19 mouse cellular contexts compared by ENCODE assay signal in the genomic region with DNA sequence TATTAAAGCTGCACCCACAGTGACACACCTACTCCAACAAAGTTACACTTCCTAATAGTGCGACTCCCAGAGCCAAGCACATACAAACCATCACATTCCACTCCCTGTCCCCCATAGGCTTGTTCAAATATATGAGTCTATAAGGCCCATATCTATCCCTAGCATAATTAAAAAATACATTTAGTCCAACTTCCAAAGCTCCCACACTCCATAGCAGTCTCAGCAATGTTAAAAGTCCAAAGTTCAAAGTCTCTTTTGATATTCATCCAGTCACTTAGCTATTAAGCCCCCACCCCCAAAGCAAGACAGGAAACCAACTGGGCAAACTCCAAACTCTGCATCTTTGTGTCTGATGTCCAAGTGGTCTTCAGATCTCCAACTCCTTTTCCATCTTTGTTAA.
DNase-seq lines count a peak whose midpoint lies in the region; ATAC-seq and TF ChIP-seq lines count a peak whose summit lies in the region.
"Had no signal": no experiment of that assay in that cellular context is flagged by ENCODE, and none has a peak within 500 bp of the region (broad histone marks: within the 10 kb centered on the region; RNA-seq: fewer than 3 reads in every experiment).

No protein-coding gene starts in this region.

- no peak overlapping the region for H3K4me3 ChIP-seq in intestine, embryonic 15.5 days (replicated peaks)
- no peak overlapping the region for H3K4me3 ChIP-seq in intestine, postnatal 0 days (ENCODE audit: low read depth, low read length)
- no peak overlapping the region for H3K4me3 ChIP-seq in intestine, embryonic 16.5 days (ENCODE audit: low read length)
- no peak overlapping the region for H3K4me3 ChIP-seq in forebrain, embryonic 14.5 days (ENCODE audit: low read depth, low read length)

- H3K4me2 ChIP-seq in intestine, embryonic 15.5 days (replicated peaks): no peak overlapping the region
- no peak overlapping the region for H3K4me2 ChIP-seq in intestine, postnatal 0 days (replicated peaks; ENCODE audit: low read depth)
- no peak overlapping the region for H3K4me2 ChIP-seq in intestine, embryonic 16.5 days (ENCODE audit: low read depth, low read length)
- no peak overlapping the region for H3K4me2 ChIP-seq in forebrain, embryonic 14.5 days (ENCODE audit: low read length)

- H3K36me3 ChIP-seq in intestine, embryonic 15.5 days: no peaks in the 10 kb centered on the region
- H3K36me3 ChIP-seq in intestine, postnatal 0 days (ENCODE audit: control insufficient read depth, insufficient read depth): no peaks in the 10 kb centered on the region
- H3K36me3 ChIP-seq in intestine, embryonic 16.5 days (ENCODE audit: control insufficient read depth, insufficient read depth, low read length): no peaks in the 10 kb centered on the region
- no peaks in the 10 kb centered on the region for H3K36me3 ChIP-seq in forebrain, embryonic 14.5 days (ENCODE audit: control insufficient read depth, insufficient read depth, low read length)
- H3K36me3 ChIP-seq: G1E had no signal

- peak; percentile 61; the same call in 1 of the 2 replicates for ATAC-seq in intestine, embryonic 15.5 days
- ATAC-seq in intestine, postnatal 0 days: no peak
- peak; percentile 53 for ATAC-seq in intestine, embryonic 16.5 days
- no peak for ATAC-seq in forebrain, embryonic 14.5 days
- ATAC-seq: activated CD4-positive, CD25-positive, alpha-beta regulatory T cell, adult 4 months; CD4-positive, CD25-positive, alpha-beta regulatory T cell, adult 4 months; Patski had no signal

- H3K27me3 ChIP-seq in intestine, embryonic 15.5 days (replicated peaks): no peaks in the 10 kb centered on the region
- no peaks in the 10 kb centered on the region for H3K27me3 ChIP-seq in intestine, postnatal 0 days (replicated peaks; ENCODE audit: control insufficient read depth, insufficient read depth, low read length)
- no peaks in the 10 kb centered on the region for H3K27me3 ChIP-seq in intestine, embryonic 16.5 days (replicated peaks; ENCODE audit: control insufficient read depth, insufficient read depth, low read length)
- H3K27me3 ChIP-seq in forebrain, embryonic 14.5 days (replicated peaks; ENCODE audit: control insufficient read depth, insufficient read depth, low read length): no peaks in the 10 kb centered on the region
- H3K27me3 ChIP-seq: CH12.LX had no signal

- 70% methylated on average over 1 of the region's 1 CpGs for WGBS in intestine, embryonic 15.5 days
- WGBS in intestine, postnatal 0 days: 68% methylated on average over 1 of the region's 1 CpGs
- 75% methylated on average over 1 of the region's 1 CpGs for WGBS in intestine, embryonic 16.5 days
- 91% methylated on average over 1 of the region's 1 CpGs for WGBS in forebrain, embryonic 14.5 days

- no peak overlapping the region for H3K27ac ChIP-seq in intestine, embryonic 15.5 days
- H3K27ac ChIP-seq in intestine, postnatal 0 days (ENCODE audit: low read depth, low read length): no peak overlapping the region
- no peak overlapping the region for H3K27ac ChIP-seq in intestine, embryonic 16.5 days (ENCODE audit: low read length)
- H3K27ac ChIP-seq in forebrain, embryonic 14.5 days (ENCODE audit: low read depth, low read length): no peak overlapping the region

- no peaks in the 10 kb centered on the region for H3K4me1 ChIP-seq in intestine, embryonic 15.5 days (replicated peaks)
- no peaks in the 10 kb centered on the region for H3K4me1 ChIP-seq in intestine, postnatal 0 days (replicated peaks; ENCODE audit: control insufficient read depth, insufficient read depth, low read length)
- H3K4me1 ChIP-seq in intestine, embryonic 16.5 days (ENCODE audit: control insufficient read depth, insufficient read depth, low read length): no peaks in the 10 kb centered on the region
- no peaks in the 10 kb centered on the region for H3K4me1 ChIP-seq in forebrain, embryonic 14.5 days (ENCODE audit: control insufficient read depth, insufficient read depth, low read length)

- no peak for TF ChIP-seq CTCF in intestine, postnatal 0 days (IDR thresholded peaks at IDR 0.05; ENCODE audit: low read depth)

- no peaks in the 10 kb centered on the region for H3K9me3 ChIP-seq in intestine, embryonic 15.5 days
- no peaks in the 10 kb centered on the region for H3K9me3 ChIP-seq in intestine, postnatal 0 days (ENCODE audit: control insufficient read depth)
- H3K9me3 ChIP-seq in intestine, embryonic 16.5 days (ENCODE audit: control insufficient read depth, low read length): no peaks in the 10 kb centered on the region
- H3K9me3 ChIP-seq in forebrain, embryonic 14.5 days (replicated peaks; ENCODE audit: control insufficient read depth, low read length): no peaks in the 10 kb centered on the region
- H3K9me3 ChIP-seq: G1E had no signal

- no peak for DNase-seq in forebrain, embryonic 14.5 days (ENCODE audit: low spot score)
- DNase-seq: adrenal gland, adult 2 months; adrenal gland, adult 8-10 months; adrenal gland, postnatal 10 days; adrenal gland, postnatal 14 days; adrenal gland, postnatal 25 days; adrenal gland, postnatal 36 days; B cell, adult 2 months; cerebellum, adult 11 months; cerebellum, adult 11-12 months; cerebellum, adult 18-20 months had no signal

- H3K9ac ChIP-seq in intestine, embryonic 15.5 days: no peak overlapping the region
- H3K9ac ChIP-seq in intestine, postnatal 0 days (ENCODE audit: low read depth, low read length): no peak overlapping the region
- no peak overlapping the region for H3K9ac ChIP-seq in intestine, embryonic 16.5 days (ENCODE audit: low read depth, low read length)
- H3K9ac ChIP-seq in forebrain, embryonic 14.5 days (ENCODE audit: low read length): no peak overlapping the region

Comparison
In these comparisons a context has a peak if more than half of its experiments do, and no peak if none do; other contexts are left out.
1. ATAC-seq: peak in intestine, embryonic 15.5 days (single experiment) and intestine, embryonic 16.5 days (single experiment); none in intestine, postnatal 0 days (single experiment) and forebrain, embryonic 14.5 days (single experiment).